Mouse (Mus musculus): ENCODE data around the gene Mrpl38.

DNA sequence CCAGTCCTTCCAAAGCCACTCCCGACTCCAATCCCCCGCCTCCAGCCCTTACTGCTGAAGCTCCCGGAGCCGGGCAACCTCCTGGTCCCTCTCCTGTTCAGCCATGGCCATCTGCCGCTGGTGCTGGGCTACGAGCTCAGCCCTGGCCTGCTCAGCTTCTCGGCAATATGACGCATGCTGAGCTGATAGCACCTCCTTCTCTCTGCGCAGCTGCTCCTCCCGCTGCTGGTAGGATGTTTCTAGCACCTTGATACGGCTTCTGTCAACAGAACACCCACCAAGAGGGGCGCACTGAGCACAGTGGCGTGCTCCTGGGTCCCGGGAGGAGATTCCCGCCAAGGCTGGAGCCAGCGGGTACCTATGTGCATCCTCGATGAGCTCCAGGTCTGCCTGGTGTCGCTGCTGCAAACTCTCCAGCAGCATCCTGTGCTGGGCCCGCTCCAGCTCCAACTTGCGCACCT lies 10.1 kb upstream of the Mrpl38 start:
- TF ChIP-seq CTCF (IDR thresholded peaks at IDR 0.05; ENCODE audit: control insufficient read depth, insufficient read depth, insufficient read length): no peak
- no peak for TF ChIP-seq MAX (IDR thresholded peaks at IDR 0.05)
- no peak for TF ChIP-seq MYOG (IDR thresholded peaks at IDR 0.05; ENCODE audit: control insufficient read depth, extremely low read depth, insufficient read length)
- no peak for TF ChIP-seq CEBPB (IDR thresholded peaks at IDR 0.05; ENCODE audit: low read depth)
